Mouse (Mus musculus): ENCODE measurements at regions not wholly inside any gene's neighbourhood (a gene's known extent, or its start where the extent isn't known, plus 50 kb on each side); places are given as distances from the start of the nearest gene placed in this dataset.
A peak's percentile ranks its signal among the peaks of the same experiment; 100 is the strongest.

GRCm38 (mm10) chr4:106161592-106161991, 154.4 kb upstream of the Usp24 start:
- Histone ChIP-seq H3K27ac (replicated peaks; ENCODE audit: low read depth, low read length) (no peak overlapping the region), H3K36me3 (ENCODE audit: control insufficient read depth, insufficient read depth, low read length) (no peaks in the 10 kb centered on the region), H3K4me1 (ENCODE audit: control insufficient read depth, insufficient read depth, low read length) (no peaks in the 10 kb centered on the region), H3K4me2 (ENCODE audit: low read depth, low read length) (no peak overlapping the region), H3K9ac (ENCODE audit: low read depth, low read length) (no peak overlapping the region), H3K4me3 (ENCODE audit: low read depth, low read length) (no peak overlapping the region), H3K9me3 (ENCODE audit: control insufficient read depth, low read length) (no peaks in the 10 kb centered on the region; the same call in 1 of the 2 replicates), H3K27me3 (replicated peaks; ENCODE audit: control insufficient read depth, insufficient read depth, low read length) (no peaks in the 10 kb centered on the region)
- ATAC-seq (ENCODE audit: low read depth) (no peak), DNase-seq (ENCODE audit: low spot score) (no peak)
- 64% methylated on average over 2 of the region's 2 CpGs for WGBS

GRCm38 (mm10) chr4:106162551-106162950, 153.5 kb upstream of the Usp24 start:
- no peak overlapping the region for H3K4me3 ChIP-seq (ENCODE audit: low read depth, low read length)
- no peak for ATAC-seq (ENCODE audit: low read depth)
- no peak overlapping the region for H3K27ac ChIP-seq (replicated peaks; ENCODE audit: low read depth, low read length)
- H3K4me2 ChIP-seq (ENCODE audit: low read depth, low read length) = no peak overlapping the region
- DNase-seq (ENCODE audit: low spot score) = no peak
- no peak overlapping the region for H3K9ac ChIP-seq (ENCODE audit: low read depth, low read length)
- WGBS = 50% methylated on average over 1 of the region's 1 CpGs
- H3K36me3 ChIP-seq (ENCODE audit: control insufficient read depth, insufficient read depth, low read length) = no peaks in the 10 kb centered on the region
- H3K4me1 ChIP-seq (ENCODE audit: control insufficient read depth, insufficient read depth, low read length) = peaks cover 3% of the 10 kb centered on the region; the same call in 1 of the 2 replicates
- no peaks in the 10 kb centered on the region; the same call in 1 of the 2 replicates for H3K9me3 ChIP-seq (ENCODE audit: control insufficient read depth, low read length)
- no peaks in the 10 kb centered on the region for H3K27me3 ChIP-seq (replicated peaks; ENCODE audit: control insufficient read depth, insufficient read depth, low read length)

GRCm38 (mm10) chr4:106163220-106163619, 152.8 kb upstream of the Usp24 start:
- H3K4me3 ChIP-seq (ENCODE audit: low read depth, low read length) = no peak overlapping the region
- H3K27ac ChIP-seq (replicated peaks; ENCODE audit: low read depth, low read length) = no peak overlapping the region
- H3K36me3 ChIP-seq (ENCODE audit: control insufficient read depth, insufficient read depth, low read length) = no peaks in the 10 kb centered on the region
- no peaks in the 10 kb centered on the region; the same call in 1 of the 2 replicates for H3K9me3 ChIP-seq (ENCODE audit: control insufficient read depth, low read length)
- no peak overlapping the region for H3K9ac ChIP-seq (ENCODE audit: low read depth, low read length)
- ATAC-seq (ENCODE audit: low read depth) (no peak), DNase-seq (ENCODE audit: low spot score) (no peak)
- no peaks in the 10 kb centered on the region for H3K27me3 ChIP-seq (replicated peaks; ENCODE audit: control insufficient read depth, insufficient read depth, low read length)
- H3K4me1 ChIP-seq (ENCODE audit: control insufficient read depth, insufficient read depth, low read length) = peaks cover 3% of the 10 kb centered on the region; the same call in 1 of the 2 replicates
- H3K4me2 ChIP-seq (ENCODE audit: low read depth, low read length) = no peak overlapping the region

GRCm38 (mm10) chr4:106167716-106168115, 148.3 kb upstream of the Usp24 start:
- H3K27ac ChIP-seq (replicated peaks; ENCODE audit: low read depth, low read length) = no peak overlapping the region
- WGBS = 64% methylated on average over 4 of the region's 4 CpGs
- 0 out of 2 replicates have a peak, but pooled peaks have one; percentile 74 for ATAC-seq (ENCODE audit: low read depth)

GRCm38 (mm10) chr4:106168741-106169140, 147.3 kb upstream of the Usp24 start:
- Histone ChIP-seq H3K4me1 (ENCODE audit: control insufficient read depth, insufficient read depth, low read length) (peaks cover 3% of the 10 kb centered on the region; the same call in 1 of the 2 replicates), H3K4me3 (ENCODE audit: low read depth, low read length) (no peak overlapping the region), H3K4me2 (ENCODE audit: low read depth, low read length) (no peak overlapping the region), H3K27me3 (replicated peaks; ENCODE audit: control insufficient read depth, insufficient read depth, low read length) (no peaks in the 10 kb centered on the region), H3K27ac (replicated peaks; ENCODE audit: low read depth, low read length) (0 out of 2 replicates have a peak overlapping the region, but pooled peaks have one; percentile 23), H3K9ac (ENCODE audit: low read depth, low read length) (no peak overlapping the region), H3K36me3 (ENCODE audit: control insufficient read depth, insufficient read depth, low read length) (no peaks in the 10 kb centered on the region), H3K9me3 (ENCODE audit: control insufficient read depth, low read length) (no peaks in the 10 kb centered on the region; the same call in 1 of the 2 replicates)
- ATAC-seq (ENCODE audit: low read depth) = peak; percentile 78; the same call in 1 of the 2 replicates
- 43% methylated on average over 6 of the region's 6 CpGs for WGBS
- DNase-seq (ENCODE audit: low spot score) = peak; percentile 50

More at GRCm38 (mm10) chr4:106167716-106168115, 148.3 kb upstream of the Usp24 start:
- Histone ChIP-seq H3K4me1 (ENCODE audit: control insufficient read depth, insufficient read depth, low read length) (peaks cover 3% of the 10 kb centered on the region; the same call in 1 of the 2 replicates), H3K4me3 (ENCODE audit: low read depth, low read length) (no peak overlapping the region), H3K27me3 (replicated peaks; ENCODE audit: control insufficient read depth, insufficient read depth, low read length) (no peaks in the 10 kb centered on the region), H3K36me3 (ENCODE audit: control insufficient read depth, insufficient read depth, low read length) (no peaks in the 10 kb centered on the region), H3K4me2 (ENCODE audit: low read depth, low read length) (no peak overlapping the region), H3K9me3 (ENCODE audit: control insufficient read depth, low read length) (no peaks in the 10 kb centered on the region; the same call in 1 of the 2 replicates), H3K9ac (ENCODE audit: low read depth, low read length) (no peak overlapping the region)
- no peak for DNase-seq (ENCODE audit: low spot score)

- no peaks in the 10 kb centered on the region for H3K27me3 ChIP-seq (replicated peaks; ENCODE audit: control insufficient read depth, insufficient read depth, low read length)
- 87% methylated on average over 4 of the region's 4 CpGs for WGBS
- DNase-seq (ENCODE audit: low spot score) = no peak
- no peak overlapping the region for H3K27ac ChIP-seq (replicated peaks; ENCODE audit: low read depth, low read length)
- no peak overlapping the region for H3K4me2 ChIP-seq (ENCODE audit: low read depth, low read length)
- H3K36me3 ChIP-seq (ENCODE audit: control insufficient read depth, insufficient read depth, low read length) = no peaks in the 10 kb centered on the region
- H3K9me3 ChIP-seq (ENCODE audit: control insufficient read depth, low read length) = no peaks in the 10 kb centered on the region; the same call in 1 of the 2 replicates
- ATAC-seq (ENCODE audit: low read depth) = no peak
- H3K4me3 ChIP-seq (ENCODE audit: low read depth, low read length) = no peak overlapping the region
- H3K4me1 ChIP-seq (ENCODE audit: control insufficient read depth, insufficient read depth, low read length) = peaks cover 3% of the 10 kb centered on the region; the same call in 1 of the 2 replicates
- H3K9ac ChIP-seq (ENCODE audit: low read depth, low read length) = no peak overlapping the region
Observed at GRCm38 (mm10) chr4:106169466-106169865, 146.5 kb upstream of the Usp24 start.

GRCm38 (mm10) chr4:106170731-106171130, 145.3 kb upstream of the Usp24 start:
- Histone ChIP-seq H3K4me3 (ENCODE audit: low read depth, low read length) (no peak overlapping the region), H3K27ac (replicated peaks; ENCODE audit: low read depth, low read length) (no peak overlapping the region), H3K36me3 (ENCODE audit: control insufficient read depth, insufficient read depth, low read length) (no peaks in the 10 kb centered on the region), H3K4me1 (ENCODE audit: control insufficient read depth, insufficient read depth, low read length) (peaks cover 11% of the 10 kb centered on the region; the same call in 1 of the 2 replicates), H3K4me2 (ENCODE audit: low read depth, low read length) (no peak overlapping the region), H3K27me3 (replicated peaks; ENCODE audit: control insufficient read depth, insufficient read depth, low read length) (no peaks in the 10 kb centered on the region), H3K9me3 (ENCODE audit: control insufficient read depth, low read length) (no peaks in the 10 kb centered on the region; the same call in 1 of the 2 replicates), H3K9ac (ENCODE audit: low read depth, low read length) (no peak overlapping the region)
- no peak for ATAC-seq (ENCODE audit: low read depth)
- 88% methylated on average over 8 of the region's 8 CpGs for WGBS
- DNase-seq (ENCODE audit: low spot score) = no peak

GRCm38 (mm10) chr4:106175352-106175751, 140.7 kb upstream of the Usp24 start:
- peaks cover 11% of the 10 kb centered on the region; the same call in 1 of the 2 replicates for H3K4me1 ChIP-seq (ENCODE audit: control insufficient read depth, insufficient read depth, low read length)
- H3K9me3 ChIP-seq (ENCODE audit: control insufficient read depth, low read length) = no peaks in the 10 kb centered on the region
- no peak overlapping the region for H3K9ac ChIP-seq (ENCODE audit: low read depth, low read length)
- peak; percentile 81 for DNase-seq (ENCODE audit: low spot score)
- WGBS = 38% methylated on average over 5 of the region's 5 CpGs
- H3K4me3 ChIP-seq (ENCODE audit: low read depth, low read length) = no peak overlapping the region
- H3K4me2 ChIP-seq (ENCODE audit: low read depth, low read length) = no peak overlapping the region
- ATAC-seq (ENCODE audit: low read depth) = no peak
- H3K27ac ChIP-seq (replicated peaks; ENCODE audit: low read depth, low read length) = 0 out of 2 replicates have a peak overlapping the region, but pooled peaks have one; percentile 21
- no peaks in the 10 kb centered on the region for H3K36me3 ChIP-seq (ENCODE audit: control insufficient read depth, insufficient read depth, low read length)
- H3K27me3 ChIP-seq (replicated peaks; ENCODE audit: control insufficient read depth, insufficient read depth, low read length) = no peaks in the 10 kb centered on the region

Measured in embryonic facial prominence, embryonic 14.5 days (tissue).